Mouse (Mus musculus) CH12.LX (cell line): ENCODE data around the gene Pcyt2. TPM values are rescaled to one million over a fixed set of nuclear protein-coding genes. Genes with fewer than 3 reads are reported as not detected.

Experiments
- DNase-seq: peaks from one replicate; pipeline ENCODE4 v3.0.0-alpha.2; 2013; ENCODE audit errors: extremely low read depth
- H3K27ac ChIP-seq: 2 replicates; pipeline ENCODE4 v1.5.1; 2012; ENCODE audit warnings: low read depth, mild to moderate bottlenecking, control low read depth, moderate library complexity; ENCODE audit not compliant: insufficient read depth
- H3K27me3 ChIP-seq: replicated peaks from 2 replicates; pipeline ENCODE3; 2012; ENCODE audit warnings: inconsistent platforms
- H3K36me3 ChIP-seq, 2 experiments: replicated peaks in 1 of 2; 2 replicates each; pipeline versions ENCODE3 to v1.6.1; 2012; ENCODE audit warnings: inconsistent platforms in 1 of 2, low read length in 1 of 2, mild to moderate bottlenecking in 1 of 2, mixed read lengths in 1 of 2, moderate library complexity in 1 of 2; ENCODE audit not compliant: control insufficient read depth in 1 of 2, insufficient read depth in 1 of 2
- H3K4me1 ChIP-seq, 2 experiments: 2 replicates each; pipeline ENCODE4 v1.6.1; 2012; ENCODE audit warnings: inconsistent platforms in 1 of 2, moderate library complexity in 1 of 2; ENCODE audit not compliant: insufficient read depth in 2 of 2, control insufficient read depth in 1 of 2
- H3K4me2 ChIP-seq: 2 replicates; pipeline ENCODE4 v1.6.1; 2012; ENCODE audit warnings: low read depth, mild to moderate bottlenecking, control low read depth; ENCODE audit not compliant: poor library complexity, insufficient read depth, severe bottlenecking
- H3K4me3 ChIP-seq, 3 experiments: fragments of 150-350 bp in 1 of 3; sonication (generic) in 1 of 3; replicated peaks in 1 of 3; 2 replicates each; pipeline versions ENCODE3 to v1.5.1; 2011 to 2012; ENCODE audit warnings: low read depth in 2 of 3, low read length in 2 of 3, mild to moderate bottlenecking in 2 of 3, moderate library complexity in 2 of 3, control low read depth in 1 of 3, improper control_type of control experiment in 1 of 3, inconsistent platforms in 1 of 3, mixed read lengths in 1 of 3; ENCODE audit not compliant: poor library complexity in 1 of 3
- H3K79me2 ChIP-seq: replicated peaks from 2 replicates; pipeline ENCODE4 v1.6.1; 2012; ENCODE audit warnings: mild to moderate bottlenecking, moderate library complexity; ENCODE audit not compliant: control insufficient read depth, poor library complexity, insufficient read depth, severe bottlenecking; ENCODE audit errors: extremely low read depth
- H3K9ac ChIP-seq: 2 replicates; pipeline ENCODE4 v1.6.1; 2012; ENCODE audit warnings: low read depth, mild to moderate bottlenecking, control low read depth, moderate library complexity; ENCODE audit not compliant: insufficient read depth
- H3K9me3 ChIP-seq: replicated peaks from 2 replicates; pipeline ENCODE3; 2012; ENCODE audit warnings: low read length, inconsistent platforms, mixed read lengths
- CHD1 ChIP-seq: IDR thresholded peaks from 2 replicates; pipeline ENCODE4 v1.6.1; 2012; ENCODE audit warnings: low read depth, low read length, improper control_type of control experiment, inconsistent platforms
- CTCF ChIP-seq, 2 experiments: IDR thresholded peaks in 1 of 2; conservative IDR thresholded peaks in 1 of 2; 2 replicates each; pipeline ENCODE4 v1.5.1; 2011 to 2012; ENCODE audit warnings: low read depth in 2 of 2, low read length in 2 of 2, improper control_type of control experiment in 1 of 2, inconsistent platforms in 1 of 2, mild to moderate bottlenecking in 1 of 2, moderate library complexity in 1 of 2
- E2F4 ChIP-seq: IDR thresholded peaks from 2 replicates; pipeline ENCODE4 v1.6.1; 2011; ENCODE audit warnings: low read depth, low read length, improper control_type of control experiment; ENCODE audit not compliant: insufficient replicate concordance
- ELF1 ChIP-seq: IDR thresholded peaks from 2 replicates; pipeline ENCODE4 v1.6.1; 2014; ENCODE audit warnings: low read depth, mild to moderate bottlenecking, inconsistent platforms, low read length, improper control_type of control experiment
- EP300 ChIP-seq: IDR thresholded peaks from 2 replicates; pipeline ENCODE4 v1.6.1; 2011; ENCODE audit warnings: low read length, improper control_type of control experiment
- ETS1 ChIP-seq: conservative IDR thresholded peaks from 2 replicates; pipeline ENCODE4 v1.6.1; 2012; ENCODE audit warnings: low read depth, mild to moderate bottlenecking, inconsistent platforms, low read length, improper control_type of control experiment, moderate library complexity
- HCFC1 ChIP-seq: IDR thresholded peaks from 2 replicates; pipeline ENCODE4 v1.6.1; 2012; ENCODE audit warnings: low read depth, mild to moderate bottlenecking, inconsistent platforms, low read length, improper control_type of control experiment
- IRF4 ChIP-seq: IDR thresholded peaks from 2 replicates; pipeline ENCODE4 v1.6.1; 2014; ENCODE audit warnings: low read depth, mild to moderate bottlenecking, inconsistent platforms, low read length, improper control_type of control experiment
- JUN ChIP-seq: IDR thresholded peaks from 2 replicates; pipeline ENCODE4 v1.6.1; 2011; ENCODE audit warnings: low read depth, mild to moderate bottlenecking, low read length, improper control_type of control experiment, moderate library complexity; ENCODE audit not compliant: insufficient read depth
- JUND ChIP-seq: conservative IDR thresholded peaks from 2 replicates; pipeline ENCODE4 v1.6.1; 2011; ENCODE audit warnings: low read depth, low read length, improper control_type of control experiment
- KAT2A ChIP-seq: IDR thresholded peaks from 2 replicates; pipeline ENCODE4 v1.6.1; 2012; ENCODE audit warnings: low read length, improper control_type of control experiment, inconsistent platforms; ENCODE audit not compliant: insufficient replicate concordance
- MAFK ChIP-seq: IDR thresholded peaks from 2 replicates; pipeline ENCODE4 v1.6.1; 2011; ENCODE audit warnings: low read length, improper control_type of control experiment; ENCODE audit not compliant: insufficient replicate concordance
- MAX ChIP-seq: IDR thresholded peaks from 2 replicates; pipeline ENCODE4 v1.6.1; 2011; ENCODE audit warnings: low read length, improper control_type of control experiment
- MXI1 ChIP-seq: IDR thresholded peaks from 2 replicates; pipeline ENCODE4 v1.6.1; 2011; ENCODE audit warnings: mild to moderate bottlenecking, low read depth, low read length, improper control_type of control experiment
- MYC ChIP-seq: IDR thresholded peaks from 2 replicates; pipeline ENCODE4 v1.6.1; 2011; ENCODE audit warnings: low read depth, mild to moderate bottlenecking, improper control_type of control experiment, low read length
- NRF1 ChIP-seq: IDR thresholded peaks from 2 replicates; pipeline ENCODE4 v1.6.1; 2014; ENCODE audit warnings: low read depth, mild to moderate bottlenecking, inconsistent platforms, low read length, improper control_type of control experiment, moderate library complexity
- PAX5 ChIP-seq: IDR thresholded peaks from 2 replicates; pipeline ENCODE4 v1.6.1; 2012; ENCODE audit warnings: low read length, inconsistent platforms, mixed read lengths
- RAD21 ChIP-seq: IDR thresholded peaks from 2 replicates; pipeline ENCODE4 v1.6.1; 2011; ENCODE audit warnings: low read depth, mild to moderate bottlenecking, low read length, improper control_type of control experiment, moderate library complexity
- RCOR1 ChIP-seq: conservative IDR thresholded peaks from 2 replicates; pipeline ENCODE4 v1.6.1; 2012; ENCODE audit warnings: low read depth, mild to moderate bottlenecking, inconsistent platforms, low read length, improper control_type of control experiment
- TCF12 ChIP-seq: IDR thresholded peaks from 2 replicates; pipeline ENCODE4 v1.6.1; 2014; ENCODE audit warnings: low read depth, mild to moderate bottlenecking, inconsistent platforms, low read length, improper control_type of control experiment
- UBTF ChIP-seq: IDR thresholded peaks from 2 replicates; pipeline ENCODE4 v1.6.1; 2012; ENCODE audit warnings: low read depth, mild to moderate bottlenecking, inconsistent platforms, low read length, improper control_type of control experiment, moderate library complexity
- USF1 ChIP-seq: IDR thresholded peaks from 2 replicates; pipeline ENCODE4 v1.6.1; 2014; ENCODE audit warnings: low read depth, mild to moderate bottlenecking, inconsistent platforms, low read length, improper control_type of control experiment
- USF2 ChIP-seq: conservative IDR thresholded peaks from 2 replicates; pipeline ENCODE4 v1.6.1; 2011; ENCODE audit warnings: low read depth, low read length, improper control_type of control experiment
- ZKSCAN1 ChIP-seq: IDR thresholded peaks from 2 replicates; pipeline ENCODE4 v1.6.1; 2012; ENCODE audit warnings: low read depth, inconsistent platforms, low read length, improper control_type of control experiment, borderline replicate concordance
- dilution Hi-C: fragments of 300-500 bp; cut with MboI; formaldehyde crosslinking; loops from 2 replicates; pipeline ENCODE4 v1.14.3; 2020; ENCODE audit warnings: low sequenced_read_pairs; ENCODE audit not compliant: extremely low pct_unique_long_range_greater_than_20kb, extremely low pct_ligation_motif_present
- in situ Hi-C: fragments of 300-500 bp; cut with MboI; formaldehyde crosslinking; loops from 3 replicates; pipeline ENCODE4 v1.14.3; 2019; ENCODE audit warnings: low sequenced_read_pairs, low pct_ligation_motif_present, low pct_unique_long_range_greater_than_20kb, mixed read lengths
- polyA plus RNA-seq: library from polyadenylated mRNA; unstranded; fragments of >175 nt; gene quantifications from 2 replicates; pipeline ENCODE4 v1.2.1, GENCODE M21; 2012; ENCODE audit warnings: low read depth; ENCODE audit not compliant: insufficient read length
- total RNA-seq, 2 experiments: library from RNA; depleted of rRNA; stranded (reverse); fragments of 300-350 nt in 1 of 2; fragments of >200 nt in 1 of 2; gene quantifications; 2 replicates each; pipeline ENCODE4 v1.2.3; 2012 to 2014

Gene Pcyt2
- total and polyA plus RNA-seq, 3 experiments: 154 to 166 (median 155) TPM

DNA sequence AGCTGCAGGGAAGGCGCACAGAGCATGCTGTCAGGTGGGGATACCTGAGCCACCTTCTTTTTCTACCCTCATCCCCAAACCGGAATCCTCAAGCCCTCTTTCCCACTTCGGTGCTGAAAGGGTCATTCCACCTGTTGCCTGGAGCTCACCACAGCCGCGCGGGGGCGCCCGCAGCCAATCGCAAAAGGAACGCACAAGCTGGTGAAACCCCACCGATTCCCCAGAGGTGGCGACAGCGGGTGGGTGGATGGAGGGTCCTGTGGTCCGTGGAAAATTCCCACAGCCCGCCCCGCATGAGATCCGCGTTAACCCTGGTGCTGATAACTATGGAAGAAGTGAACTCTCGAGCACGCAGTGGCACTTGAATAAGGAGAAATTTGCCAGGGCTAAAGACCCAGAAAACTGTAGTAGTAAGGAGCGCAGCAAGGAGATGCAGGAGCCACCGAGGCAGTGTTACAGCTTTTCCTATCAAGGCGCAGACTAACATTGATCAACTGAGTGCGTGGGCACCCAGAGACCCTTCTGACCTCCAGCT, 41.2 kb upstream of the Pcyt2 start (continued):
- TF ChIP-seq CTCF (conservative IDR thresholded peaks at IDR 0.05 in 1 of 2, IDR thresholded peaks at IDR 0.05 in 1 of 2; ENCODE audit: low read depth in 2 of 2, low read length in 2 of 2) (peak; percentile 36 to 100; a peak in 3 of 4 replicates), UBTF (no peak), HCFC1 (peak; percentile 36; the same call in 1 of the 2 replicates), JUN (no peak), MAX (peak; percentile 50; the same call in 1 of the 2 replicates), ELF1 (0 out of 2 replicates have a peak, but pooled peaks have one; percentile 17), USF2 (no peak), MXI1 (peak; percentile 62)

- DNase-seq: no peak
- Histone ChIP-seq H3K4me1 (peaks cover 0 to 14% of the 10 kb centered on the region in 2 experiments; a peak in 3 of 4 replicates), H3K27ac (no peak overlapping the region), H3K36me3 (no peaks in the 10 kb centered on the region), H3K79me2 (no peaks in the 10 kb centered on the region), H3K27me3 (peaks cover 65% of the 10 kb centered on the region), H3K4me3 (no peak overlapping the region), H3K9me3 (peaks cover 7% of the 10 kb centered on the region), H3K4me2 (no peak overlapping the region), H3K9ac (no peak overlapping the region)
- in situ Hi-C loops: no loop called here
- dilution Hi-C loops: no loop called here
- TF ChIP-seq TCF12: no peak
- TF ChIP-seq RAD21: no peak
- TF ChIP-seq PAX5: no peak
- TF ChIP-seq MYC: no peak
- no peak for TF ChIP-seq HCFC1
- no peak for TF ChIP-seq ZKSCAN1
- no peak for TF ChIP-seq IRF4
- no peak for TF ChIP-seq NRF1
- no peak for TF ChIP-seq RCOR1
- no peak for TF ChIP-seq KAT2A
- no peak for TF ChIP-seq CHD1
- TF ChIP-seq EP300: no peak
- TF ChIP-seq USF1: no peak
- TF ChIP-seq JUND: no peak
- TF ChIP-seq ETS1: no peak
- TF ChIP-seq MXI1: no peak
- no peak for TF ChIP-seq MAFK
- TF ChIP-seq E2F4: no peak
- no peak for TF ChIP-seq USF2
These were observed 39.6 kb upstream of the Pcyt2 start for GRCm38 (mm10) chr11:120657301-120657700.
